Mouse (Mus musculus) right cerebral cortex, postnatal 4 days (tissue): Measurements from ENCODE around the gene Cox18.
"Not testable (repeated sequence)": the region's sequence is repeated elsewhere in the genome, so short reads cannot be mapped to it uniquely, and the experiment has no call there.

ENCODE experiments used
- DNase-seq: peaks from one replicate; pipeline ENCODE4 v3.0.0-alpha.2; 2022

Gene Cox18

GRCm38 (mm10) chr5:90223534-90224381, at the start of gene Cox18:
Gene Cox18, minus strand, starts transcription at chr5:90224001.
- peak; percentile 97 for DNase-seq

DNA sequence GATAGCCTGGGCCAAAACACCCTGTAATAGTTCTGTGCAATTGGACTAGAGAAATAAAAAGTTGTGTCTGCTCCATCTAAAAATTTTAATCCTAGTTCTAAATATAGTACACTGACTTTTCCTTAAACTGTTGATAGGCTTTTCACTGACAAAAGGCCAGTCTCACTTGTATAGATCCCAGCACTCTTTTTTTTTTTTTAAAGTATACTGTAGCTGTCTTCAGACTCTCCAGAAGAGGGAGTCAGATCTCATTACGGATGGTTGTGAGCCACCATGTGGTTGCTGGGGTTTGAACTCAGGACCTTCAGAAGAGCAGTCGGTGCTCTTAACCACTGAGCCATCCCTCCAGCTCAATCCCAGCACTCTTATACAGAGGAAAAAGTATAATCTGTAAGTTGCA, 38.4 kb upstream of the Cox18 start:
- not testable (repeated sequence) for DNase-seq

DNA sequence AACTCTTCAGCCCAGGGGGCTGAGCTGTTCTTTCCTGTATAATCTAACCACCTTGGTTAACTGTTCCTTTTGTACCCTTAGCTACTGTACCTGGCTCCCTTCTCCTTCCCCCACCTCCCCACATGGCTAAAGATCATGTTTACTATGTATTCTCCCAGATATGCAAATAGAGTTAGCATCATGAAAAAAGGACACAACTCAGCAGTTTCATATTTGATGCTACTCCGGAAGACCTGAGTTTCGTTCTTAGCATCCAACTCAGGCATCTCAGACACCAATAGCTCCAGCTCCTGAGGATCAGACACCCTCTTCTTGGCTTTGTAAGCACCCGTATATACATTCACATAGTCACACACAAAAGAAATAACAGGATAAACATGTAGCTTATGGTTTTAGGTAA, 33.2 kb upstream of the Cox18 start:
- DNase-seq = no peak

DNA sequence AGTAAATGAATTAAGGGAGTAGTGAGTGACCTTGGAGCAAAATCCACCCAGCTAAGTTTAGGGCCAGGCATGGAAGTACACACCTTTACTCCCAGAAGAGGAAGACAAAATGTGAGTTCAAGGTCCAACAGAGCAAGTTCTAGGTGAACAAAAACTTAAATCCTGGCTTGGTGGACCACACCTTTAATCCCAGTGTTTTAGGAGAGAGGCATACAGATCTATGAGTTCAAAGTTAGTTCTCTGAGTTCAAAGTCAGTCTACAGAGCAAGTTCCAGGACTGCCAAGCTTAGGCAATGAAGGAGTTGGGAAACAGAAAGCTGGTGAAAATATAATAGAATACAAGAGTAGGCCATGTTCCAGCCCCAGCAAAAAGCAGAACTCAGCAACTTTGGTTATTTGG, 23.7 kb upstream of the Cox18 start:
- DNase-seq = no peak

DNA sequence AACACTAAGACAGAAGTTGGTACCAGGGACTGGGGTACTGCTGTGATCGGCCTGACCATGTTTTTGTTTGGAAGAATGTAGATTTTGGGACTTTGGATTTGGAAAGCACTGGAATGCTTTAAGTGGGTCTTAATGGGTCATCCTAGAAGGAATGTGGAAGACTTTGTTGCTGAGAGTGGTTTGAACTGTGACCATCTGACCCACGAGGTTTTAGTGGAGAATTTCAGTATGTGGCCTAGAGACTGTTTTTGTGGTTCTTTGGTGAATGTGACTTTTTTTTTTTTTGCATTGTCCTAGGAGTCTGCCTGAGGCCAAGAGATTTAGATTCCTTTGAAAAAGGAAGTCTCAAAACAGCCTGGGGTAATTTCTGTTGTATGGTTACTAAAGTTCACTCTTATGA, 23.2 kb upstream of the Cox18 start:
- no peak for DNase-seq

GRCm38 (mm10) chr5:90246567-90246966, 22.8 kb upstream of the Cox18 start:
- DNase-seq = no peak

DNA sequence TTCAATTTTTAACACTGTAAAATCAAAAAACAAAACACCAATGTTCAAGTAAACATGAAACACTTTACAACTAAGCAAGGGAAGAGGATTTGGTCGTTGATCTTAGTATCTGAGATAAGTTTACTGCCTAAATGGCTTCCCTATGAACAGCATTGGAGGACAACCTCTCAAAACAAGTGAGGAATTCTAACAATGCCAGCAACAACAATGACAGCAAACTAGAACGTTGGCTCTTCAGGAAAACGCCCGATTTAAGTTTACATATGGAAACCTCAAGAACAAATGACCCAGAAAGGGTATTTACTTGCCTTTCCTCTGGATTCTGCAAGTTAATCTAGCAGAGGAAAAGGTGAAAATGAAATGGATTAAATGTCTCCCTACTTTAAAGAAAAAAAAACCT, 21.6 kb upstream of the Cox18 start:
- no peak for DNase-seq

GRCm38 (mm10) chr5:90235217-90235616, 11.4 kb upstream of the Cox18 start:
- DNase-seq = no peak

- no peak for DNase-seq
Measured at GRCm38 (mm10) chr5:90233305-90233704, 9.5 kb upstream of the Cox18 start.

GRCm38 (mm10) chr5:90229760-90230159, 6.0 kb upstream of the Cox18 start:
- no peak for DNase-seq

GRCm38 (mm10) chr5:90226696-90227095, 2.9 kb upstream of the Cox18 start:
- DNase-seq = no peak

DNA sequence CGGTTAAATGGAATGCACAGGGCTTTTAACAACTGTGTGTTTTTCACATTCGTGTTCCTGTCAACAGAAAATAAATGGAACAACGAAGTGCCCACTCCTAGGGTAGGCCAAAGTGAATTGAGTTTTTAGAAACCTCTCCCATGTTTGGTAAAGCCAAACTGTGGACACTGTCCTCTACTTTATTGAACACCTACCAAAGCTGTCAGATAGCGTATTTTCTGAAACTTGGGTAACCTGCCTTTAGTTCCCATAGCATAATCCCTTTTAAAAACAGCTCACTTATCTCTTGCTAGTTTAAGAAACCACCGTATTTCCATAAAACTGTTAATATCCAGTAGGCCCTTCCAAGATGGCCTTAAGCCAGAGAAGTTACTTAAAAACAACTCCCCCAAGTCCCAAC, 929 bp upstream of the Cox18 start:
- no peak for DNase-seq

DNA sequence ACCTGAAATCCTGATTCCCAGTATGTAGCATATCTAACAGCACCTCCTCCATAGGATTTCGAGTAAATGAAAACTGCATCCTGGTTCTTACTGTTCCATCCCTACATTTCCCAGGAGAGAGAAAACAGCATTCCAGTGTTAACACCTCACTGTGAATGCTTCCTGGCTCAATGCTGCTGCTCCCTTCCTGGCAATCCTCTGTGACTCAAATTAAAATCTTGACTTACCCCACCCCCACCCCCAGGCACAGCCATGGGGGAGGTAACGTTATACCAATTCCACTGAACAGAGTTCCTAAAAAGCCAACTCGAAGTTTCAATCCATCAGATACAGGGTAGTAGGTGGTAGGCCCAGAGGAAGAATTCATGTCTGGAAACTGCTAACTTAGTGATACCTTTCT, 864 bp downstream of the Cox18 start:
- no peak for DNase-seq

DNA sequence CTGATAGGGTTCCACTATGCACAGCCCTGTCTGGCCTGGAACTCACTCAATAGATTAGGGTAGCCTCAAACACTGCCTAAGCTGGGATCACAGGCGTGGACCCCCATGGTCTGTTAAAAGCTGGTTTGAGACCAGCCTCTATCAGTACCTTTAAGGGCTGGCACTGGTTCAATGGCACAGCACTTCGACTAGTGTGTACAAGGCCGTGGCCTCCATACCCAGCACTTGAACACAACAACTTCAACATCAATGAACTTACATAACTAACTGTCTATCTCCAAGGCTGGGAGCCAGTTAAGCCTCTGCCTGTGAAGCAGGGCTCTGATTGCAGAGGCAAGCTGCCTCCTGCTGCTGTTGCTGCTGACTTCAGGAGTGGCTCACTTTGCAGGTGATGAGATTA, 6.0 kb downstream of the Cox18 start:
- DNase-seq = no peak

- DNase-seq = no peak
Measured at GRCm38 (mm10) chr5:90217226-90217625, 6.6 kb downstream of the Cox18 start.

GRCm38 (mm10) chr5:90213356-90213755, 10.4 kb downstream of the Cox18 start:
- no peak for DNase-seq

DNA sequence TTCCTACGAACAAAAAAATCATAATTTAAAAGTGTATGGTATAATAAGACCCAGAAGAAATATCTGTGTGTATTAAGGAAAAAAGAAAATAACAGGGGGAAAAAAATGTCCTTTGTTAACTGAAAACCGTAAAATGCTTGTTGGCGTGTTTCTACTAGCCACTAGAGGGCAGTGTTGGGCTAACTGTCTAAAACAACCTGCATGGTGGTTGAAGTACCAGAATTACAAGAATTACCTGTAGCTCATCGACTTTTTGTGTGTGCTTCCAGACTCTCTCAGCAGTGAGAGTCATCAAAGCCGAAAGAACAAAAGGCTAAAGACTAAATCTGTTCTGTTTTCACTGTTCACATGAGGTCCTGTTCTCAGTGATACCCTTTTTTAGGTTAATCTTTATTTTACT, 20.6 kb downstream of the Cox18 start:
- DNase-seq = no peak

GRCm38 (mm10) chr5:90202447-90203117, 21.2 kb downstream of the Cox18 start:
- no peak for DNase-seq

- no peak for DNase-seq
Measured at GRCm38 (mm10) chr5:90199922-90200632, 23.7 kb downstream of the Cox18 start.

GRCm38 (mm10) chr5:90194831-90195230, 29.0 kb downstream of the Cox18 start:
- peak; percentile 87 for DNase-seq

DNA sequence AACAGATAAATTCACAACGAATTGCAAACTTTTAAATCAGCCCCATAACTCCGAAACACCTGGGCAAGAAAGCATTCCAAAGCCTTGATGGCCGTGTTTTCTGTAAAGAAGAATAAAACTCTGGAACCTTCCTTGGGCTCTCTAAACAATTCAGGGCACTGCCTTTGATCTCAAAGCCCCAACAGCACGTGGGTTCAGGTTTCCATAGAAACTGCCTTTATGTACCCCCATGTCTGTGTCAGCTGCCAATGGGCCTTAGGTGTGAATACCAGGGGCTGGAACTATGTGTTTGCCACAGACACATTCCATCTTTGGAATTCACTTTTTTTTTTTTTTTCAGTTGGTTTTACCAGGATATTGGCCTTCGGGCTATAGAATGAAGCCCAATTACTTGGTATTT, 41.0 kb downstream of the Cox18 start:
- no peak for DNase-seq

- DNase-seq = no peak
Measured at GRCm38 (mm10) chr5:90179094-90179493, 44.7 kb downstream of the Cox18 start.

DNA sequence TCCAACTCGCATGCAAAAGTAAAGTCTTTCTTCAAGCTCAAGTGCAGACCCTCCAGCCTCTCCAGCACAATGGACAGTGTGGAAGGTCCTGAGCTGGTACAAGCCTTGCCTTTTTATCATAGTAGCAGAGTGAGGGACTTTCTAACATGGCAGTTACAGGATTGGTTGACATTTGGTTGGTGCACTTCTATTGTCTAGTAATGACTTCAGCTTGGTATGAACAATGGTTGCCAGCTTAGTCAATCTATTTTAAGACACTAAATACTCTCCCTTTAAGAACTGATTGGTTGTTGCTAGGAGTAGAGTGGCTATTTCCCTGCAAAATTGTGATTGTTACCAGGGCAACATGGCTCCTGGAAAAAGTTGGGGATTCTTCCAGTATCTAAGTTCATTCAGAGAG, 45.7 kb downstream of the Cox18 start:
- DNase-seq = no peak
